Mouse (Mus musculus) stomach, embryonic 14.5 days (tissue): Measurements from ENCODE around the gene Psip1. TPM values are rescaled to one million over a fixed set of nuclear protein-coding genes. Genes with fewer than 3 reads are reported as not detected.
A peak's percentile ranks its signal among the peaks of the same experiment; 100 is the strongest.
"Not testable (repeated sequence)": the region's sequence is repeated elsewhere in the genome, so short reads cannot be mapped to it uniquely, and the experiment has no call there.

Source experiments
- ATAC-seq: fragments of 200-750 bp; cut with Nextera tagmentation; 2 replicates; pipeline ENCODE4 v1.8.0; 2017; ENCODE audit warnings: low read depth, moderate TSS enrichment; ENCODE audit not compliant: insufficient number of reproducible peaks, insufficient read depth, low FRiP score
- H3K27ac ChIP-seq: fragments of 300-500 bp; sonication (generic); 2 replicates; pipeline ENCODE4 v1.5.1; 2014; ENCODE audit warnings: mild to moderate bottlenecking, low read length, moderate library complexity, mixed read lengths
- H3K27me3 ChIP-seq: fragments of 300-500 bp; sonication (generic); 2 replicates; pipeline ENCODE4 v1.6.1; 2014; ENCODE audit warnings: low read length, control low read depth, mixed read lengths; ENCODE audit not compliant: control insufficient read depth, insufficient read depth
- H3K36me3 ChIP-seq: fragments of 300-500 bp; sonication (generic); 2 replicates; pipeline ENCODE4 v1.6.1; 2014; ENCODE audit warnings: mild to moderate bottlenecking, control low read depth, low read length, moderate library complexity, mixed read lengths; ENCODE audit not compliant: control insufficient read depth, insufficient read depth
- H3K4me1 ChIP-seq: fragments of 300-500 bp; sonication (generic); 2 replicates; pipeline ENCODE4 v1.6.1; 2014; ENCODE audit warnings: low read length, control low read depth, mixed read lengths; ENCODE audit not compliant: control insufficient read depth, insufficient read depth
- H3K4me2 ChIP-seq: fragments of 300-500 bp; sonication (generic); replicated peaks from 2 replicates; pipeline ENCODE4 v1.6.1; 2014; ENCODE audit warnings: low read depth, low read length, control low read depth
- H3K4me3 ChIP-seq: fragments of 300-500 bp; sonication (generic); 2 replicates; pipeline ENCODE4 v1.5.1; 2014; ENCODE audit warnings: low read depth, low read length, control low read depth
- H3K9ac ChIP-seq: fragments of 300-500 bp; sonication (generic); replicated peaks from 2 replicates; pipeline ENCODE4 v1.6.1; 2014; ENCODE audit warnings: low read depth, mild to moderate bottlenecking, control low read depth, low read length, moderate library complexity, mixed read lengths
- H3K9me3 ChIP-seq: fragments of 300-500 bp; sonication (generic); 2 replicates; pipeline ENCODE4 v1.6.1; 2016; ENCODE audit warnings: low read depth, low read length, control low read depth; ENCODE audit not compliant: control insufficient read depth
- WGBS: fragments of 180-500 bp; shearing (Covaris S2); extraction: QIAGEN DNeasy Blood & Tissue Kit; methylation state at CpG from one replicate; pipeline ENCODE4 v1.1.7; 2014; 5-methylcytosine and 5-hydroxymethylcytosine counted together
- polyA plus RNA-seq: library from polyadenylated mRNA; unstranded; fragments of >200 nt; fragmentation: Nextera tagmentation; extraction: Ambion mirVana; gene quantifications from 2 replicates; pipeline ENCODE4 v1.2.1, GENCODE M21; 2014

The Psip1 gene
- polyA plus RNA-seq, 1 experiment from 2014 or later = 137 TPM

- Histone ChIP-seq H3K27ac (peak within 1 kb of the TSS; percentile 97), H3K27me3 (no peaks in the 10 kb centered on the region), H3K4me2 (peak within 1 kb of the TSS; percentile 71), H3K36me3 (no peaks in the 10 kb centered on the region), H3K4me3 (peak within 1 kb of the TSS; percentile 67), H3K4me1 (peaks cover 4% of the 10 kb centered on the region; the same call in 1 of the 2 replicates), H3K9me3 (no peaks in the 10 kb centered on the region), H3K9ac (peak within 1 kb of the TSS; percentile 70)
- WGBS = under 1% methylated on average over 67 of the region's 73 CpGs
- peak; percentile 95 for ATAC-seq
These were observed 38.8 kb upstream of the Psip1 start, which contains the start of gene Ccdc171 for GRCm38 (mm10) chr4:83524843-83525689. Ccdc171 (plus strand) TSS chr4:83525545.

DNA sequence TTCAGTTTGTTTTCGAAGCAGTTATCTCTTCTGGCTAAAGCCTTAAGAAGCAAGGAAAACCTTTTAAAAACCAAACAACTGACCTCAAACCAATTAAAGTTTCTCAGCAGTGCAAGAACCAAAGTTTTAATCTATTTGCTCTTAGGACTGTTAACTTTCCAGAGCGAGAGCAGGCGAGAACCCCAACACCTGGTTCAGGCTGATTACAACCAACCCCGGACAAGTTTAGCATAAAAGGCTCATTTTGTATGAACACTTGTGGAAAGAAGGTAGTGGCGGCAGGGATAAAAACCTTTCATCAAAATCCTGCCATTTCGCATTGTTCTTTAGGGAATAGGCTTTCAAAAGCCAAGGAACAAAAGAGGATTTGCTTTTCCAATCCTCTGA is 38.2 kb upstream of the Psip1 start:
- H3K27ac ChIP-seq = peak overlapping the region; percentile 97
- no peak for ATAC-seq
- WGBS = 12% methylated on average over 6 of the region's 6 CpGs
- peak overlapping the region; percentile 67 for H3K4me3 ChIP-seq
- H3K4me2 ChIP-seq = peak overlapping the region; percentile 56
- H3K27me3 ChIP-seq = no peaks in the 10 kb centered on the region
- H3K36me3 ChIP-seq = no peaks in the 10 kb centered on the region
- peaks cover 4% of the 10 kb centered on the region; the same call in 1 of the 2 replicates for H3K4me1 ChIP-seq
- H3K9me3 ChIP-seq = no peaks in the 10 kb centered on the region
- peak overlapping the region; percentile 70 for H3K9ac ChIP-seq

DNA sequence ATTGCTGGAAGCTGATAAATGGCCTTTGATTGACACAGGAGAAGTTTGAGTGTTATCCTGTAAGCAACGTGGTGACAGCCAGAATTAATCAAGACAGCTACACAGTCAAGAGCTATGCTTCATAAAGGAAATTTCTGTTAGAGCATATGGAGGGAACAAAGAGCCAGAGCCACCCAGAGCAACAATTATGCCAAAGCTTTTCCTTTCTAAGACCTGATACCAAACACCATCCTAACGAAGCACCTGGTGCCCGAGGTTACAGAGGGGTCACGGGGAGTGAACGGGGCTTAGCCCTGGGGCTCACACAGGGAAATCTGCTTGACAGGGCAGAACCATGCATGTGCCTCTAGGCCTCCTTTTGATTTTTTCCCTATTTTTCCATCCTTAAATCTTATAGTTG is 35.8 kb upstream of the Psip1 start:
- Histone ChIP-seq H3K9ac (no peak overlapping the region), H3K36me3 (no peaks in the 10 kb centered on the region), H3K27ac (no peak overlapping the region), H3K4me2 (no peak overlapping the region), H3K27me3 (no peaks in the 10 kb centered on the region), H3K4me1 (peaks cover 4% of the 10 kb centered on the region; the same call in 1 of the 2 replicates), H3K4me3 (no peak overlapping the region), H3K9me3 (no peaks in the 10 kb centered on the region)
- ATAC-seq = no peak
- WGBS = 28% methylated on average over 5 of the region's 5 CpGs

- 85% methylated on average over 4 of the region's 4 CpGs for WGBS
- no peak overlapping the region for H3K4me3 ChIP-seq
- no peak for ATAC-seq
- no peaks in the 10 kb centered on the region for H3K9me3 ChIP-seq
- no peak overlapping the region for H3K27ac ChIP-seq
- no peaks in the 10 kb centered on the region for H3K4me1 ChIP-seq
- H3K4me2 ChIP-seq = no peak overlapping the region
- H3K9ac ChIP-seq = no peak overlapping the region
- no peaks in the 10 kb centered on the region for H3K36me3 ChIP-seq
- no peaks in the 10 kb centered on the region for H3K27me3 ChIP-seq
These were observed 34.0 kb upstream of the Psip1 start for GRCm38 (mm10) chr4:83520308-83520707.

GRCm38 (mm10) chr4:83519807-83520206 is 33.5 kb upstream of the Psip1 start:
- no peak overlapping the region for H3K4me3 ChIP-seq
- no peaks in the 10 kb centered on the region for H3K27me3 ChIP-seq
- no peak overlapping the region for H3K4me2 ChIP-seq
- no peaks in the 10 kb centered on the region for H3K4me1 ChIP-seq
- no peaks in the 10 kb centered on the region for H3K36me3 ChIP-seq
- H3K9me3 ChIP-seq = no peaks in the 10 kb centered on the region
- H3K9ac ChIP-seq = no peak overlapping the region
- no peak for ATAC-seq
- H3K27ac ChIP-seq = no peak overlapping the region

GRCm38 (mm10) chr4:83519148-83519547 is 32.9 kb upstream of the Psip1 start:
- Histone ChIP-seq H3K27ac (no peak overlapping the region), H3K27me3 (no peaks in the 10 kb centered on the region), H3K9me3 (no peaks in the 10 kb centered on the region), H3K4me2 (no peak overlapping the region), H3K36me3 (no peaks in the 10 kb centered on the region), H3K4me3 (no peak overlapping the region), H3K9ac (no peak overlapping the region), H3K4me1 (no peaks in the 10 kb centered on the region)
- no peak for ATAC-seq
- 85% methylated on average over 2 of the region's 2 CpGs for WGBS

- not testable (repeated sequence) for H3K9me3 ChIP-seq, H3K27ac ChIP-seq, H3K4me2 ChIP-seq, H3K4me3 ChIP-seq, ATAC-seq, H3K27me3 ChIP-seq, H3K9ac ChIP-seq, H3K4me1 ChIP-seq, H3K36me3 ChIP-seq
- WGBS = 89% methylated on average over 5 of the region's 6 CpGs
These were observed 29.9 kb upstream of the Psip1 start for GRCm38 (mm10) chr4:83516144-83516543.

DNA sequence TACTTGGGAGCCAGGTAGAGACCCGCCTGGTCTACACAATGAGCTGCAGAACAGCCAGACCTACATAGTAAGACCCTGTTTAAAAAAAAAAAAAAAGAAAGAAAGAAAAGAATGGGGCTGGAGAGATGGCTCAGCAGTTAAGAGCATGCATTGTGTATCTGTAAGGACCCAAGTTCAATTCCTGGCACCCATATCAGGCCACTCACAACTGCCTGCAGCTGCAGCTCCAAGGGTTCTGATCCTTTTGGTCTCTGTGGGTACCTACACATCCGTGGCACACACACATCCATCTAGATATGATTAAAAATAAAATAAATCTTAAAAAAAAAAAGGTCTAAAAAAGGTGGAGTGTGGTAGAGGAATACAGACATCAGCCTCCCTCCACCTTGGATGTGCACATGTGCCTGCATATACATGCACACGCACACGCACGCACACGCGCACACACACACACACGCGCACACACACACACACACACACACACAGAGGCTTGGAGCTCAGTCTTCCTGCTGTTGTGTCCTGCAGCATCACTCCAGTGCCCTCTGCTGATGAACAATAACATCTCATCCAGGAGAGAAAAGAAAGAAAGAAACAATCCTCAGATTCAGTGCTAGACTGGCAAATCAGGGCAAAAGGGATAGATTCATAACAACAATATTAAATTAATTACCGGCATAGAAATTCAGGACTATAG is 28.9 kb upstream of the Psip1 start:
- H3K9ac ChIP-seq = no peak overlapping the region
- H3K27me3 ChIP-seq = no peaks in the 10 kb centered on the region
- no peaks in the 10 kb centered on the region for H3K4me1 ChIP-seq
- no peaks in the 10 kb centered on the region for H3K36me3 ChIP-seq
- WGBS = 90% methylated on average over 10 of the region's 10 CpGs
- H3K9me3 ChIP-seq = no peaks in the 10 kb centered on the region
- H3K4me3 ChIP-seq = no peak overlapping the region
- no peak overlapping the region for H3K4me2 ChIP-seq
- no peak for ATAC-seq
- no peak overlapping the region for H3K27ac ChIP-seq
